Comparison of ENCODE assay signal across 18 mouse cellular contexts in the genomic region with DNA sequence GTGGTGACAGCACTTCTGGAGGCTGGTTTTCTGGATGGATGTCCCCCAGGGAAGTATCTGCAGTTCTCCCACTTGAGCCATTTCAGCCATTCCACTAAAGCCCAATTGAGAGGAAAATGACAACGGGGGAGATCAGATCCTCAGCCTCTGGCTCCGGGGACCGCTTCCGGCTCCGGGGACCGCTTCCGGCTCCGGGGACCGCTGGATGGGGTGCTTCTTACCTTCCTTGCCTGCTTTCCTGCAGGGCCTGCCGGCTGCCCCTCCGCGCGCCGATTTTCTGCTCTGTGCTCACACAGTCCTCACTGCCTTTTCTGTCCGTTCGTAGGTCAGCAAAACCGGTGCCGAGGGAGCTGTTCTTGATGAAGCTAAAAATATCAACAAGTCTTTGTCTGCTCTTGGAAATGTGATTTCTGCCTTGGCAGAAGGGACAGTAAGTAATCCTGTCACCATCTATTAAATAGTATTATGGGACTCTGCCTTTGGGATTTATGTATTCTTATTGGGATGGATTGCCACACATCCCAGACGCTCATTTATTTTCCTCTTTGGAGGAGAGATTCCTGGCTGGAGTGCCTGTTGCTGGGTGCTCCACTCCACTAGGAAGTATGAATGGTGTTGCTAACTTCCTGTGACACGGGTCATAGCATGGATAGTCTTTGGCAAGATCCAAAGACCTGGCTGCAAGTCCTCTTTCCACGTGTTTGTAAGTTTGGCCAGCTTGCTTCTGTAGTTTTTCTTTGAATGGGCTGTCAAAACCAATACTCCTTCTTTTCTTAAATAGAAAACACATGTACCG.
DNase-seq lines count a peak whose midpoint lies in the region; ATAC-seq and TF ChIP-seq lines count a peak whose summit lies in the region.
"Had no signal": no experiment of that assay in that cellular context is flagged by ENCODE, and none has a peak within 500 bp of the region (broad histone marks: within the 10 kb centered on the region; RNA-seq: fewer than 3 reads in every experiment).

No protein-coding gene starts in this region.

- ATAC-seq in heart, embryonic 16.5 days (replicated peaks; ENCODE audit: extremely low read depth, insufficient read depth, low FRiP score) = peak; percentile 45; the same call in 1 of the 2 replicates
- no peak for ATAC-seq in forebrain, embryonic 12.5 days (ENCODE audit: low FRiP score)
- ATAC-seq: CD4-positive, CD25-positive, alpha-beta regulatory T cell, adult 4 months; intestine, embryonic 15.5 days had no signal

- H3K9me3 ChIP-seq in ES-E14 (ENCODE audit: control insufficient read depth, insufficient read depth, low read depth, low read length) = no peaks in the 10 kb centered on the region
- H3K9me3 ChIP-seq in heart, embryonic 16.5 days (replicated peaks; ENCODE audit: control insufficient read depth, low read length) = no peaks in the 10 kb centered on the region
- no peaks in the 10 kb centered on the region for H3K9me3 ChIP-seq in forebrain, embryonic 12.5 days
- H3K9me3 ChIP-seq: hindbrain, embryonic 10.5 days; intestine, embryonic 15.5 days; limb, embryonic 12.5 days; midbrain, embryonic 12.5 days had no signal

- no peak overlapping the region for H3K27ac ChIP-seq in ES-E14 (ENCODE audit: insufficient read depth, low read depth, low read length, poor library complexity, severe bottlenecking)
- H3K27ac ChIP-seq in heart, embryonic 16.5 days (ENCODE audit: low read length) = 0 out of 2 replicates have a peak overlapping the region, but pooled peaks have one; percentile 34
- H3K27ac ChIP-seq in forebrain, embryonic 12.5 days = no peak overlapping the region
- H3K27ac ChIP-seq: hindbrain, embryonic 10.5 days; intestine, embryonic 15.5 days; limb, embryonic 12.5 days; midbrain, embryonic 12.5 days had no signal

- 61% methylated on average over 22 of the region's 22 CpGs for WGBS in heart, embryonic 16.5 days
- WGBS in forebrain, embryonic 12.5 days = 96% methylated on average over 22 of the region's 22 CpGs

- H3K4me2 ChIP-seq in heart, embryonic 16.5 days (ENCODE audit: low read depth, low read length) = peak overlapping the region; percentile 52
- no peak overlapping the region for H3K4me2 ChIP-seq in forebrain, embryonic 12.5 days
- H3K4me2 ChIP-seq: intestine, embryonic 15.5 days; limb, embryonic 12.5 days; midbrain, embryonic 12.5 days had no signal

- DNase-seq in kidney, postnatal 14 days = peak; percentile 8
- no peak for DNase-seq in kidney, postnatal 10 days
- no peak for DNase-seq in ES-E14 (ENCODE audit: low read depth, low spot score)
- DNase-seq in gastrocnemius, postnatal 10 days = peak; percentile 19
- no peak for DNase-seq in spleen, postnatal 36 days (ENCODE audit: low spot score in 2 of 2)
- no peak for DNase-seq in yolk sac, embryonic 10.5 days (ENCODE audit: low spot score)
- DNase-seq: cerebellum, adult 9-10 months; embryo, embryonic 11 days; kidney, postnatal 36 days; layer of hippocampus, postnatal 36 days; thymus, postnatal 14 days had no signal

- in situ Hi-C loops in ES-E14 (cut with MboI; ENCODE audit: low sequenced_read_pairs in 2 of 2, unreplicated experiment in 2 of 2) = loop anchor here in 1 of 2 experiments (25.0 kb wide), 1 partner anchor 338 kb away; no protein-coding TSS in a partner anchor

- H3K4me3 ChIP-seq in ES-E14 (ENCODE audit: insufficient read depth in 1 of 2, low read depth in 1 of 2, low read length in 2 of 2, poor library complexity in 1 of 2, severe bottlenecking in 1 of 2) = peak overlapping the region; percentile 15 to 62; a peak in 3 of 4 replicates
- peak overlapping the region; percentile 29 for H3K4me3 ChIP-seq in heart, embryonic 16.5 days (ENCODE audit: low read length)
- no peak overlapping the region for H3K4me3 ChIP-seq in forebrain, embryonic 12.5 days (replicated peaks)
- H3K4me3 ChIP-seq: hindbrain, embryonic 10.5 days; intestine, embryonic 15.5 days; limb, embryonic 12.5 days; midbrain, embryonic 12.5 days had no signal

- H3K36me3 ChIP-seq in ES-E14 (ENCODE audit: control insufficient read depth, insufficient read depth, low read length, poor library complexity, severe bottlenecking) = no peaks in the 10 kb centered on the region
- no peaks in the 10 kb centered on the region for H3K36me3 ChIP-seq in heart, embryonic 16.5 days (ENCODE audit: control insufficient read depth, insufficient read depth)
- H3K36me3 ChIP-seq in forebrain, embryonic 12.5 days (replicated peaks) = peaks cover 73% of the 10 kb centered on the region
- H3K36me3 ChIP-seq: intestine, embryonic 15.5 days had no signal

- H3K9ac ChIP-seq in ES-E14 (ENCODE audit: insufficient read depth, low read depth, low read length, poor library complexity, severe bottlenecking) = peak overlapping the region; percentile 14; the same call in 1 of the 2 replicates
- peak overlapping the region; percentile 55 for H3K9ac ChIP-seq in heart, embryonic 16.5 days (ENCODE audit: low read length)
- H3K9ac ChIP-seq in forebrain, embryonic 12.5 days = no peak overlapping the region
- H3K9ac ChIP-seq: intestine, embryonic 15.5 days; limb, embryonic 12.5 days; midbrain, embryonic 12.5 days had no signal

- H3K4me1 ChIP-seq in ES-E14 (ENCODE audit: control insufficient read depth in 2 of 2, insufficient read depth in 2 of 2, low read length in 2 of 2, poor library complexity in 1 of 2) = no peaks in the 10 kb centered on the region
- H3K4me1 ChIP-seq in heart, embryonic 16.5 days (ENCODE audit: control insufficient read depth, insufficient read depth, low read length) = peaks cover 5% of the 10 kb centered on the region
- H3K4me1 ChIP-seq in forebrain, embryonic 12.5 days = no peaks in the 10 kb centered on the region
- H3K4me1 ChIP-seq: hindbrain, embryonic 10.5 days; intestine, embryonic 15.5 days; limb, embryonic 12.5 days had no signal

- H3K27me3 ChIP-seq in heart, embryonic 16.5 days (ENCODE audit: control insufficient read depth, insufficient read depth, low read length) = no peaks in the 10 kb centered on the region
- no peaks in the 10 kb centered on the region for H3K27me3 ChIP-seq in forebrain, embryonic 12.5 days
- H3K27me3 ChIP-seq: intestine, embryonic 15.5 days; limb, embryonic 12.5 days; midbrain, embryonic 12.5 days had no signal

TF ChIP-seq in ES-E14, 5 proteins besides CTCF, POLR2A, EP300 and RAD21:
- no peak for TF ChIP-seq CHD2 (IDR thresholded peaks at IDR 0.05; ENCODE audit: low read depth, low read length)
- TF ChIP-seq HCFC1 (IDR thresholded peaks at IDR 0.05; ENCODE audit: borderline replicate concordance, insufficient read depth, low read length) = no peak
- no peak for TF ChIP-seq MAFK (IDR thresholded peaks at IDR 0.05; ENCODE audit: insufficient read depth, low read depth, low read length)
- TF ChIP-seq ZC3H11A (IDR thresholded peaks at IDR 0.05; ENCODE audit: borderline replicate concordance, low read depth, low read length) = no peak
- no peak for TF ChIP-seq ZNF384 (IDR thresholded peaks at IDR 0.05; ENCODE audit: low read depth, low read length)
TF ChIP-seq in ES-E14: peak in this region for 0.

Comparison
In these comparisons a context has a peak if more than half of its experiments do, and no peak if none do; other contexts are left out.
1. DNase-seq: peak in kidney, postnatal 14 days (single experiment) and gastrocnemius, postnatal 10 days (single experiment); none in kidney, postnatal 10 days (single experiment), ES-E14 (single experiment), spleen, postnatal 36 days (0 of 2) and yolk sac, embryonic 10.5 days (single experiment).